Mouse (Mus musculus): Measurements from ENCODE around the gene Pi4kb. TPM values are rescaled to one million over a fixed set of nuclear protein-coding genes. Genes with fewer than 3 reads are reported as not detected.
"Not testable (repeated sequence)": the region's sequence is repeated elsewhere in the genome, so short reads cannot be mapped to it uniquely, and the experiment has no call there.

The Pi4kb gene
- total and polyA plus RNA-seq, 2 experiments from 2014 or later = 24.3 to 55.0 TPM

DNA sequence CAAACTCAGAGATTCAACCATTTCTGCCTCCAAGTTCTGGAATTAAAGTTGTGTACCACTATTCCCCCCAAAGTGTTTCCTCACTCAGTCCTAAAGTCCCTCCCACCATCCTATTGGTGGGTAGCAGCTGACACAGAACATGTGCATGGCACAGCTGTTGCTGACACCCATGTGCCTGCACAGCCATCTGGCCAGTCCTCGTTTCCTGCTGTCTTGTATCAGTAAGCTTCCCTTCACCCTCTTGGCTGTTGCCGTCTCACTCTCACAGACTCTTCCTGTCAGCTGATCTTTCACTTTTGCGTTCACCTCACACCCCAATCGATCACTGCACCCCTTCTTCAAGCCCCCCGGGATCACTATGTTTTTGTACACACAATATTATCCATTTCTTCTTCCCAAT, 53.2 kb downstream of the Pi4kb start:
- peaks cover 10% of the 10 kb centered on the region for H3K36me3 ChIP-seq (ENCODE audit: insufficient read depth, low read length)
- H3K9me3 ChIP-seq (ENCODE audit: low read length) = no peaks in the 10 kb centered on the region
- DNase-seq (ENCODE audit: low spot score) (no peak), ATAC-seq (ENCODE audit: low FRiP score) (no peak)
- WGBS = 69% methylated on average over 5 of the region's 5 CpGs
- no peaks in the 10 kb centered on the region for H3K27me3 ChIP-seq (ENCODE audit: insufficient read depth, low read length)
- TF ChIP-seq CTCF (IDR thresholded peaks at IDR 0.05) = no peak
- no peak overlapping the region for H3K4me2 ChIP-seq (ENCODE audit: low read depth, low read length, poor library complexity, severe bottlenecking)
- no peak overlapping the region for H3K27ac ChIP-seq (ENCODE audit: low read depth, low read length)
- H3K4me3 ChIP-seq (ENCODE audit: low read depth, low read length) = no peak overlapping the region
- no peak overlapping the region for H3K9ac ChIP-seq (replicated peaks; ENCODE audit: low read length, poor library complexity, severe bottlenecking)
- no peaks in the 10 kb centered on the region for H3K4me1 ChIP-seq (ENCODE audit: insufficient read depth, low read length)

DNA sequence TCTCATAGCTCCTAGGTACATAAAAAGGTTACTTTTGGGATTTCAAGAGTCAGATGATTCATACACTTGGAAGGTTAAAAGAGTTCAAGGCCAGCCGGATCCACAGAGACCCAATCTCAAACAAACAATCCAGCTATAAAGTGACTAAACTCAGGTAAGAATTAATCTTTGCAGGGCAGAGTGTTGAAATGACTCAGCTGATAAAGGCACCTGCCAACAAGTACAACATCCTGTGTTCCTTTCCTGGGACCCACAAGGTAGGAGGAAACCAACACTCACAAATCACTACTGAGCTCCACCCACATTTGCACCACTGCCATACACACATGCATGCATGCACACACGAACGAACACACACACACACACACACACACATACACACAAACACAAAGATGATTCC, 54.1 kb downstream of the Pi4kb start:
- no peak for TF ChIP-seq CTCF (IDR thresholded peaks at IDR 0.05)
- DNase-seq (ENCODE audit: low spot score) = no peak
- Histone ChIP-seq H3K4me2 (ENCODE audit: low read depth, low read length, poor library complexity, severe bottlenecking) (no peak overlapping the region), H3K4me3 (ENCODE audit: low read depth, low read length) (no peak overlapping the region), H3K9me3 (ENCODE audit: low read length) (no peaks in the 10 kb centered on the region), H3K9ac (replicated peaks; ENCODE audit: low read length, poor library complexity, severe bottlenecking) (no peak overlapping the region), H3K27ac (ENCODE audit: low read depth, low read length) (no peak overlapping the region), H3K36me3 (ENCODE audit: insufficient read depth, low read length) (peaks cover 19% of the 10 kb centered on the region), H3K27me3 (ENCODE audit: insufficient read depth, low read length) (no peaks in the 10 kb centered on the region), H3K4me1 (ENCODE audit: insufficient read depth, low read length) (no peaks in the 10 kb centered on the region)
- WGBS = 91% methylated on average over 3 of the region's 3 CpGs
- no peak for ATAC-seq (ENCODE audit: low FRiP score)

DNA sequence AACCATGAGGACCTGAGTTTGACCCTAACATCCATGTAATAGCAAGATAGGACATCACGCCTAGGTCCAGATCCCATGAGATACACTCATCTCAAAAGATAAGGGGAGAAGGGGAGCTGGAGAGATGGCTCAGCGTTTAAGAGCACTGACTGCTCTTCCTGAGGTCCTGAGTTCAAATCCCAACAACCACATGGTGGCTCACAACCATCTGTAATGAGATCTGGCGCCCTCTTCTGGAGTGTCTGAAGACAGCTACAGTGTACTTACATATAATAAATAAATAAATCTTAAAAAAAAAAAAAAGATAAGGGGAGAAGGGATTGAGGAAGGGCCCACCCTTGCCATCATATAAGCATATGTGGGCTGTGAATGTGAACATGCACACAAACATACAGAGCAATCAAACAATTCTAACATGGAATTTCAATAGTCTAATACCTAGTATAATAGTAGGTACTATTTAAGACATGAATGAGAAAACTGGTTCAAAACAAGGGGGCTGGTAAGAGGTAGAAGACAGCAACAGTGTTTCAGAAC, 54.8 kb downstream of the Pi4kb start:
- not testable (repeated sequence) for ATAC-seq (ENCODE audit: low FRiP score); H3K4me3 ChIP-seq (ENCODE audit: low read depth, low read length); H3K9me3 ChIP-seq (ENCODE audit: low read length); H3K27ac ChIP-seq (ENCODE audit: low read depth, low read length); H3K4me2 ChIP-seq (ENCODE audit: low read depth, low read length, poor library complexity, severe bottlenecking); H3K4me1 ChIP-seq (ENCODE audit: insufficient read depth, low read length); DNase-seq (ENCODE audit: low spot score); H3K27me3 ChIP-seq (ENCODE audit: insufficient read depth, low read length); H3K9ac ChIP-seq (replicated peaks; ENCODE audit: low read length, poor library complexity, severe bottlenecking)
- H3K36me3 ChIP-seq (ENCODE audit: insufficient read depth, low read length) = peaks cover 26% of the 10 kb centered on the region
- 69% methylated on average over 3 of the region's 3 CpGs for WGBS

DNA sequence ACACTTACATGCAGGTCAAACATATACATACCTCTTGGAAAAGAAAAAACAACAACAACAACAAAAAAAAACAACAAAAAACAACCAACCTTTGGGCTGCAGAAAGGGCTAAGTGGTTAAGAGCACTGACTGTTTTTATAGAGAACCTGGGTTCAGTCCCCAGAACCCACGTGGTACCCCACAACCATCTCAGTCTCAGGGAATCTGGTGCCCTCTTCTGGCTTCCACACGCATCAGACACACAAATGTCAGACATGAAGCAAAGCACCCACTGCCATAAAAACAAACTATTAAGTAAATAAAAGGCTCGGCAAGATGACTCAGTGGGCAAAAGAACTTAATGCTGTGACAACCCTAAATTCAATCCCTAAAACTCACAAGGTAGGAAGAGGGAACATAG, 55.4 kb downstream of the Pi4kb start:
- Histone ChIP-seq H3K9me3 (ENCODE audit: low read length) (no peaks in the 10 kb centered on the region), H3K36me3 (ENCODE audit: insufficient read depth, low read length) (peaks cover 30% of the 10 kb centered on the region), H3K4me3 (ENCODE audit: low read depth, low read length) (no peak overlapping the region), H3K27ac (ENCODE audit: low read depth, low read length) (no peak overlapping the region), H3K4me1 (ENCODE audit: insufficient read depth, low read length) (no peaks in the 10 kb centered on the region), H3K9ac (replicated peaks; ENCODE audit: low read length, poor library complexity, severe bottlenecking) (no peak overlapping the region), H3K4me2 (ENCODE audit: low read depth, low read length, poor library complexity, severe bottlenecking) (no peak overlapping the region), H3K27me3 (ENCODE audit: insufficient read depth, low read length) (no peaks in the 10 kb centered on the region)
- WGBS = 77% methylated on average over 3 of the region's 3 CpGs
- ATAC-seq (ENCODE audit: low FRiP score) = no peak
- peak; percentile 21 for TF ChIP-seq CTCF (IDR thresholded peaks at IDR 0.05)
- no peak for DNase-seq (ENCODE audit: low spot score)

DNA sequence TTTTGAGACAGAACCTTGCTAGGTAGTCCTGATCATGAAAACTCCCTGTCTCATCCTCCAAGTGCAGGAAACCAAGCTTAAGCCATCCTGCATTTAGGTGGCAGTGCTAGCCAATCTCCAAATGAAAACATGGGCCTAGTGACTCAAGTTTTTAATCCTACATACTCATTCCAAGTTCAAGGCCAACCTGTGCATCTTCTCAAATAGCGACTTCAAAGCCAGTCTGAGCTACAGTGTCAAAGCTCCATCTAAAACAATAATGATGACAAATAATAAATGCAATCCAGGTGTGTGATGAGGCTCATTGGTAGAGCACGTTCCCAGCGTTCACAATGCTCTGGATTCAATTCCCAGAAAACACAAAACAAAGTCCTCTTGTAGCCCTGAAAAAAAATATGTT, 67.1 kb downstream of the Pi4kb start:
- H3K4me3 ChIP-seq (ENCODE audit: low read depth, low read length) = peak overlapping the region; percentile 73
- TF ChIP-seq CTCF (IDR thresholded peaks at IDR 0.05) = no peak
- no peaks in the 10 kb centered on the region for H3K27me3 ChIP-seq (ENCODE audit: insufficient read depth, low read length)
- peaks cover 7% of the 10 kb centered on the region for H3K36me3 ChIP-seq (ENCODE audit: insufficient read depth, low read length)
- WGBS = 22% methylated on average over 3 of the region's 3 CpGs
- peak overlapping the region; percentile 80 for H3K9ac ChIP-seq (replicated peaks; ENCODE audit: low read length, poor library complexity, severe bottlenecking)
- no peak for DNase-seq (ENCODE audit: low spot score)
- H3K27ac ChIP-seq (ENCODE audit: low read depth, low read length) = no peak overlapping the region
- no peaks in the 10 kb centered on the region for H3K9me3 ChIP-seq (ENCODE audit: low read length)
- peak overlapping the region; percentile 69 for H3K4me2 ChIP-seq (ENCODE audit: low read depth, low read length, poor library complexity, severe bottlenecking)
- no peaks in the 10 kb centered on the region; the same call in 1 of the 2 replicates for H3K4me1 ChIP-seq (ENCODE audit: insufficient read depth, low read length)
- ATAC-seq (ENCODE audit: low FRiP score) = no peak

DNA sequence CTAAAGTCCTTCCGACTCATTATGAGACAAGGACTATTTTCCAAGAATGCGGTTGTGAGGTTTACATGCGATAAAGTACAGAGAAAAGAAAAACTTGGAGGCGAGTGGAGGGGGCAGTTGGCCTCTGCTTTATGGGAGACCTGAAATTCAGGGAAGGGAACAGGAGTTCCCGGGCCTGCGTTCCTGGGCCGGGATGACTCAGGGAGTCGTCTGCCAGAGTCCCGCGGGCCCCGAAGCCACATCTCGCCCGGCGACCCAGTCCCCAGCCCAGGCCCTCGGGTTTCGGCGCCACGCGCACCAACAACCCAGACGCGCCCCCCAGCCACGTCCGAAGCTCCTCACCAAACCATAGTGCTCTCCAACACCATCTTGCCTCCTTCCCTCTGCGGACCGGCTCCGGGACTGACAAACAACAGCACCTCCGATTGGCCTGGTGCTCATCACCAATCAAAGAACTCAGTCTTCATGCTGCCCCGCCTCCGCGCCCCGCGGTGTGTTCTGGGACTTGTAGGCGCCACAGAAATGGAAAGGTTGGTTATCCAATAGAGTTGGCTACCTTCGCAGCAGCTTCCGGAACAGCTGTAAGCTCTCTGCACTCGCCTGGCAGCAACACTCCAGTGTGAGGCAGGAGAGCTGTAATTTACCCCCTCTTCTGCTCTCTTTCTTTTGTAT, 67.8 kb downstream of the Pi4kb start, which contains the start of gene Psmd4:
Psmd4 (minus strand) TSS at position 449 of the 672 bp plus-strand sequence.
- DNase-seq (ENCODE audit: low spot score) (peak; percentile 98), ATAC-seq (ENCODE audit: low FRiP score) (peak; percentile 99)
- peak within 1 kb of the TSS; percentile 69 for H3K4me2 ChIP-seq (ENCODE audit: low read depth, low read length, poor library complexity, severe bottlenecking)
- no peaks in the 10 kb centered on the region for H3K9me3 ChIP-seq (ENCODE audit: low read length)
- WGBS = under 1% methylated on average over 34 of the region's 36 CpGs
- TF ChIP-seq CTCF (IDR thresholded peaks at IDR 0.05) = no peak
- peak within 1 kb of the TSS; percentile 80 for H3K9ac ChIP-seq (replicated peaks; ENCODE audit: low read length, poor library complexity, severe bottlenecking)
- peak within 1 kb of the TSS; percentile 75 for H3K27ac ChIP-seq (ENCODE audit: low read depth, low read length)
- peaks cover 7% of the 10 kb centered on the region; the same call in 1 of the 2 replicates for H3K36me3 ChIP-seq (ENCODE audit: insufficient read depth, low read length)
- no peaks in the 10 kb centered on the region for H3K27me3 ChIP-seq (ENCODE audit: insufficient read depth, low read length)
- H3K4me3 ChIP-seq (ENCODE audit: low read depth, low read length) = peak within 1 kb of the TSS; percentile 73
- H3K4me1 ChIP-seq (ENCODE audit: insufficient read depth, low read length) = no peaks in the 10 kb centered on the region; the same call in 1 of the 2 replicates
